Mouse (Mus musculus): ENCODE results near the gene Jmjd8.

Jmjd8 gene

GRCm38 (mm10) chr17:25878611-25879180 lies 50.0 kb downstream of the Jmjd8 start:
- no peak for DNase-seq (ENCODE audit: low spot score)

GRCm38 (mm10) chr17:25879261-25879660 lies 50.6 kb downstream of the Jmjd8 start:
- no peak for DNase-seq (ENCODE audit: low spot score)

DNA sequence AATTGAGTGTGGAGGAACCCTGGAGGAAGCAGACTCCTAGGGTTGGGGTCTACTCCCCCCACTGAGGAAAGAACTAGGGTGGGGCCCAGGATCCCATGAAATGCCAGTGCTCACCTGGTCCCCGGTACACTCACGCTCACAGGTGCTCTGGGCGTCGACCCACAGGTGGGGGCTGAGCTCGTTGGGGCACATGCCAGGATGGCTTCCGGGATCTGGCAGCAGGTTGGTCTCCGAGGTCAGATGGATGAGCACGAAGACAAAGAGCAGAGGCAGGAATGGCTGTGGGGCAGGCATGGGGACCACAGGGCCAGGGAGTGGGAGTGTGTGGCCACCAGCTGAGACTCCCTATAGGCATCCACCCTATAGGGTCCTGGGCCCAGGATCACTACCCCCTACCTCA lies 51.1 kb downstream of the Jmjd8 start:
- DNase-seq (ENCODE audit: low spot score): no peak

DNA sequence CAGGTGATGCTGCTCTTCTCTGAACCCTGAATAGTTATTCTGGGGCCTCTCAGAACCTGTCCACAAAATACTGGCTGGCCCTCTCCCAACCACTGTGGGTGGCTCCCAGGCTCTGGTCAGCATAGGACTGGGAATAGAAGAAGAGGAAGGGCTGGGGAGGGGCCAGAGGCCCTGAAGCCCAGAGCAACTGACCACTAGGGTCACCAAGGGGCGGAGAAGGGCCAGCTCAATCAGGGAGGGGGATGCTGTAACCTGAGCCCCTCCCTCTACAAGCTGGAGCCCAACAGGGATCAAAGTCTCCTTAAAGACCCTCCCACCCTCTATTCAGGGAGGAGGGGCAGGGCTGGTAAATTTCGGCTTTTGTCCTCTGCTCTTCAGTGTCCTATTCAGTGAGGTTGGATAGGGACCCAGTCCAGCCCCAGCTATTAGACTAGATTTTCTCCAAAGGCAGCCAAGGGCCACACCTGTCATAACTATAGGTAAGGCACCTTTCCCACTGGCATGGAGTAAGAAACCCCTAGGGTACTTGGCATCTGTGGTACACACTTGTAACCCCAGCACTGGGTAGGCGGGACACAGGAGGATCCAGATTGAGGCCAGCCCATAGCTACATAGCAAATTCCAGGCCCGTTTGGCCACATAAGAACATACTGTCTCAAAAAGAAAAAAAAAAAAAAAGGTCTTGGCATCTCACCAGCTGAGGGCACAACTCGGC lies 51.7 kb downstream of the Jmjd8 start, which contains the start of gene Wfikkn1:
TSS of gene Wfikkn1 (minus strand) at position 663 of the 715 bp plus-strand sequence.
- no peak for DNase-seq (ENCODE audit: low spot score)

DNA sequence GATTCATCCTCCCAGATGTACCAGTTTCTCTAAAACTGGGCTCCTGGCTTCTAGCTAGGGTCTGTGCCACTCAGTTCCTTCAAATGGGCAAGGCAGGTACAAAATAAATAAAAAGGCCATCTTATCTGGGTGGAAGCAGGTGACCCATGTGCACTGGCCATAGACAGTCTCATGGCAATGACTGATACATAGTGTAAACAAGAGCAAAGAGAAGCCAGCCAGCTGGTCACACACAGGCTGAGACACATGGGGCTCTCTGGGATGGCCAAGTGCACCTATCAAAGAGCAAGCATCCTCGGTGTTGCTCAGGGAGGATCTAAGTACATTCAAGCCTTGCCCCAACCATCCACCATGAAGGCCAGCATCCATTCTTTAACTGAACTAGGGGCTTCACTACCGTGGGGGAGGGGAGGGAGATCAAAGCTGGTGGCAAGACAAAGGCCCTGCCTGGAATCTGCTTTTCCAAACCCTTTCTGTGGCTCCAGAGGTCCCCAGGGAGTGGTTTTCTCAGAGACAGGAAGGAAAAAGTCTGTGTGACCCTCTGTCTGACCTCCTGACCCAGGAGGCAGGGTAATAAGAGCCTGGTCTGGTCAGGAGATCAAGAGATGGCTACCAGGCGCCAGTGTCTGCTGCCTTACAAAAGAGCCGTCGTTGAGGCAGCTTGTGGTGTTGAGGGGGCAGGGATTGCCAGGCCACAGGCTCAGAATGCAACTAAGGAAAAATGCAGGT lies 52.4 kb downstream of the Jmjd8 start:
- no peak for DNase-seq (ENCODE audit: low spot score)
